Comparison of ENCODE assay signal across 9 mouse cellular contexts in genomic region chr13:114930996-114931649, GRCm38 (mm10). TPM values are rescaled to one million over a fixed set of nuclear protein-coding genes. Genes with fewer than 3 reads are reported as not detected.
A peak's percentile ranks its signal among the peaks of the same experiment; 100 is the strongest.
DNase-seq lines count a peak whose midpoint lies in the region; ATAC-seq and TF ChIP-seq lines count a peak whose summit lies in the region.
"Had no signal": no experiment of that assay in that cellular context is flagged by ENCODE, and none has a peak within 500 bp of the region (broad histone marks: within the 10 kb centered on the region; RNA-seq: fewer than 3 reads in every experiment).

No protein-coding gene starts in this region.

- H3K27me3 ChIP-seq in kidney, adult 2 months (replicated peaks; ENCODE audit: control insufficient read depth, insufficient read depth, low read length): no peaks in the 10 kb centered on the region
- H3K27me3 ChIP-seq in embryonic facial prominence, embryonic 15.5 days: no peaks in the 10 kb centered on the region
- H3K27me3 ChIP-seq in hindbrain, embryonic 14.5 days (ENCODE audit: control insufficient read depth, insufficient read depth, low read length): peaks cover 5% of the 10 kb centered on the region; the same call in 1 of the 2 replicates

- H3K4me1 ChIP-seq in kidney, adult 2 months (ENCODE audit: control insufficient read depth, insufficient read depth, low read length): no peaks in the 10 kb centered on the region
- peaks cover 14% of the 10 kb centered on the region; the same call in 1 of the 2 replicates for H3K4me1 ChIP-seq in embryonic facial prominence, embryonic 15.5 days
- H3K4me1 ChIP-seq in hindbrain, embryonic 14.5 days (replicated peaks; ENCODE audit: control insufficient read depth, insufficient read depth, low read length): peaks cover 9% of the 10 kb centered on the region; the same call in 1 of the 2 replicates

- H3K9me3 ChIP-seq in embryonic facial prominence, embryonic 15.5 days (replicated peaks): no peaks in the 10 kb centered on the region
- H3K9me3 ChIP-seq in hindbrain, embryonic 14.5 days (ENCODE audit: control insufficient read depth, low read length): no peaks in the 10 kb centered on the region
- H3K9me3 ChIP-seq: G1E had no signal

- 4% methylated on average over 10 of the region's 10 CpGs for WGBS in kidney, adult 2 months
- WGBS in embryonic facial prominence, embryonic 15.5 days: under 1% methylated on average over 10 of the region's 10 CpGs
- WGBS in hindbrain, embryonic 14.5 days: 2% methylated on average over 10 of the region's 10 CpGs

- peak overlapping the region; percentile 41 for H3K4me3 ChIP-seq in kidney, adult 2 months (ENCODE audit: insufficient read depth, low read depth, low read length)
- peak overlapping the region; percentile 49 for H3K4me3 ChIP-seq in embryonic facial prominence, embryonic 15.5 days (replicated peaks)
- H3K4me3 ChIP-seq in hindbrain, embryonic 14.5 days (replicated peaks; ENCODE audit: low read length): peak overlapping the region; percentile 36

- TF ChIP-seq POLR2A in kidney, adult 2 months (IDR thresholded peaks at IDR 0.05; ENCODE audit: low read depth, low read length): no peak

- no peaks in the 10 kb centered on the region for H3K36me3 ChIP-seq in kidney, adult 2 months (ENCODE audit: control insufficient read depth, insufficient read depth, low read length)
- no peaks in the 10 kb centered on the region for H3K36me3 ChIP-seq in embryonic facial prominence, embryonic 15.5 days
- no peaks in the 10 kb centered on the region for H3K36me3 ChIP-seq in hindbrain, embryonic 14.5 days (replicated peaks; ENCODE audit: control insufficient read depth, insufficient read depth)
- H3K36me3 ChIP-seq: G1E had no signal

- peak overlapping the region; percentile 82 for H3K4me2 ChIP-seq in embryonic facial prominence, embryonic 15.5 days (replicated peaks)
- peak overlapping the region; percentile 86 for H3K4me2 ChIP-seq in hindbrain, embryonic 14.5 days (replicated peaks)

- no peak for ATAC-seq in embryonic facial prominence, embryonic 15.5 days (ENCODE audit: insufficient number of reproducible peaks, low FRiP score, low TSS enrichment, low read depth)
- ATAC-seq in hindbrain, embryonic 14.5 days (ENCODE audit: low FRiP score): peak; percentile 24; the same call in 1 of the 2 replicates

- no peak for TF ChIP-seq CTCF in kidney, adult 2 months (conservative IDR thresholded peaks at IDR 0.05; ENCODE audit: insufficient read depth, insufficient read length, low read depth, low read length)

- H3K9ac ChIP-seq in embryonic facial prominence, embryonic 15.5 days: no peak overlapping the region
- H3K9ac ChIP-seq in hindbrain, embryonic 14.5 days: peak overlapping the region; percentile 39; the same call in 1 of the 2 replicates

- no peak for DNase-seq in kidney, adult 2 months
- no peak for DNase-seq in kidney, adult 9 months
- DNase-seq in MN1 (ENCODE audit: low spot score): peak; percentile 36
- no peak for DNase-seq in hindbrain, embryonic 14.5 days (ENCODE audit: low spot score)
- peak; percentile 24 for DNase-seq in lung, postnatal 10 days
- peak; percentile 44 for DNase-seq in retina, postnatal 1 day
- no peak for DNase-seq in cerebellum, postnatal 36 days

- no peak overlapping the region for H3K27ac ChIP-seq in kidney, adult 2 months (ENCODE audit: insufficient read depth, low read depth, low read length)
- no peak overlapping the region for H3K27ac ChIP-seq in embryonic facial prominence, embryonic 15.5 days (replicated peaks)
- H3K27ac ChIP-seq in hindbrain, embryonic 14.5 days: no peak overlapping the region

RNA-seq across cellular contexts. Expression of gene Itga2, which starts 0.8 kb away (rescaled TPM):
- polyA plus RNA-seq in kidney, adult 2 months (2012; rRNA removed): 0.30 and 0.58 TPM in 2 replicates
- 3.4 and 3.5 TPM in 2 replicates for polyA plus RNA-seq in embryonic facial prominence, embryonic 15.5 days (2015; fragmentation: Nextera tagmentation; extraction: Ambion mirVana)
- polyA plus RNA-seq in hindbrain, embryonic 14.5 days (2014; fragmentation: Nextera tagmentation; extraction: Ambion mirVana): 1.9 and 2.2 TPM in 2 replicates
- polyA plus RNA-seq: G1E had no signal

Comparison
In these comparisons a context has a peak if more than half of its experiments do, and no peak if none do; other contexts are left out.
1. DNase-seq: peak in MN1 (single experiment), lung, postnatal 10 days (single experiment) and retina, postnatal 1 day (single experiment); none in kidney, adult 2 months (single experiment), kidney, adult 9 months (single experiment), hindbrain, embryonic 14.5 days (single experiment) and cerebellum, postnatal 36 days (0 of 2).
2. Peak in every context shown above with its lines, with median percentiles within 50 percentile points of each other: H3K4me3 ChIP-seq.